Mouse (Mus musculus) layer of hippocampus, adult 18-20 months (tissue): ENCODE measurements around the gene Syt13. TPM values are rescaled to one million over a fixed set of nuclear protein-coding genes. Genes with fewer than 3 reads are reported as not detected.

ENCODE experiments used
- DNase-seq, 2 experiments: peaks; one replicate each; pipeline ENCODE4 v3.0.0; 2022; ENCODE audit warnings: low spot score in 2 of 2
- total RNA-seq, 2 experiments: library from RNA; stranded (reverse); gene quantifications; 2 replicates each; pipeline ENCODE4 v1.2.3; 2021

The Syt13 gene
- total RNA-seq, 2 experiments from 2014 or later = 141 to 158 TPM

- no peak for DNase-seq
Measured at GRCm38 (mm10) chr2:92956943-92957342, 42.0 kb downstream of the Syt13 start.

GRCm38 (mm10) chr2:92958640-92959039 lies 43.7 kb downstream of the Syt13 start:
- peak; percentile 25 to 53 for DNase-seq

- no peak for DNase-seq
Measured at GRCm38 (mm10) chr2:92964345-92964744, 49.4 kb downstream of the Syt13 start.

- no peak for DNase-seq
Measured at GRCm38 (mm10) chr2:92966257-92966656, 51.4 kb downstream of the Syt13 start.

GRCm38 (mm10) chr2:92967032-92967838 lies 52.3 kb downstream of the Syt13 start:
- DNase-seq = no peak

GRCm38 (mm10) chr2:92967839-92968166 lies 52.9 kb downstream of the Syt13 start:
- no peak for DNase-seq

- no peak for DNase-seq
Measured at GRCm38 (mm10) chr2:92971069-92971468, 56.2 kb downstream of the Syt13 start.

GRCm38 (mm10) chr2:92971536-92971935 lies 56.6 kb downstream of the Syt13 start:
- DNase-seq = no peak

GRCm38 (mm10) chr2:92972071-92972470 lies 57.2 kb downstream of the Syt13 start:
- no peak for DNase-seq

- DNase-seq = no peak
Measured at GRCm38 (mm10) chr2:92973646-92974045, 58.7 kb downstream of the Syt13 start.

GRCm38 (mm10) chr2:92975031-92975790 lies 60.3 kb downstream of the Syt13 start:
- no peak for DNase-seq

- no peak for DNase-seq
Measured at GRCm38 (mm10) chr2:92980165-92980564, 65.3 kb downstream of the Syt13 start.

- peak in 1 of 2 experiments; percentile 69 for DNase-seq
Measured at GRCm38 (mm10) chr2:92982591-92983272, 67.8 kb downstream of the Syt13 start.

- no peak for DNase-seq
Measured at GRCm38 (mm10) chr2:92983273-92983620, 68.3 kb downstream of the Syt13 start.

GRCm38 (mm10) chr2:92984321-92985108 lies 69.6 kb downstream of the Syt13 start:
- no peak for DNase-seq

- no peak for DNase-seq
Measured at GRCm38 (mm10) chr2:92985171-92985570, 70.3 kb downstream of the Syt13 start.

- no peak for DNase-seq
Measured at GRCm38 (mm10) chr2:92985600-92985999, 70.7 kb downstream of the Syt13 start.

- DNase-seq = no peak
Measured at GRCm38 (mm10) chr2:92987108-92987618, 72.3 kb downstream of the Syt13 start.

- peak; percentile 25 to 60 for DNase-seq
Measured at GRCm38 (mm10) chr2:92987901-92988631, 73.2 kb downstream of the Syt13 start.

- no peak for DNase-seq
Measured at GRCm38 (mm10) chr2:92989593-92989992, 74.7 kb downstream of the Syt13 start.
